Mouse (Mus musculus) adrenal gland, postnatal 36 days (tissue): ENCODE data around the gene Plekha6. TPM values are rescaled to one million over a fixed set of nuclear protein-coding genes. Genes with fewer than 3 reads are reported as not detected.

ENCODE experiments used
- total RNA-seq, 2 experiments: library from RNA; stranded (reverse); gene quantifications; 2 replicates each; pipeline ENCODE4 v1.2.3; 2021

Plekha6 gene
- total RNA-seq, 2 experiments from 2014 or later: 14.3 to 18.8 TPM

Other genes starting within 250 kb of the Plekha6 start
- 10 to 100 TPM; 66.4 to 83.1 TPM for gene Mdm4, start 133.6 kb upstream of the Plekha6 start, total RNA-seq
- gene Pik3c2b, start 118.5 kb upstream of the Plekha6 start, total RNA-seq: 1 to 10 TPM; 5.4 to 6.3 TPM
- gene Ppp1r15b, start 33.1 kb upstream of the Plekha6 start, total RNA-seq: 10 to 100 TPM; 92.4 to 97.3 TPM
- gene Golt1a, start 145.6 kb downstream of the Plekha6 start, total RNA-seq: 1 to 10 TPM; 1.7 to 2.0 TPM
- under 1 TPM in 1 of 2 experiments, not detected in 1; 0.66 TPM for gene Kiss1, start 157.7 kb downstream of the Plekha6 start, total RNA-seq
- 1 to 10 TPM; 3.1 to 6.9 TPM for gene Ren1, start 186.3 kb downstream of the Plekha6 start, total RNA-seq
- 10 to 100 TPM in 1 of 2 experiments, 1 to 10 TPM in 1; 4.6 to 24.7 TPM for gene Etnk2, start 199.4 kb downstream of the Plekha6 start, total RNA-seq